Mouse (Mus musculus): ENCODE data around the gene Rasgrf1. TPM values are rescaled to one million over a fixed set of nuclear protein-coding genes. Genes with fewer than 3 reads are reported as not detected.

The Rasgrf1 gene
- total and polyA plus RNA-seq, 3 experiments, result not detected

GRCm38 (mm10) chr9:89967716-89968115 lies 58.0 kb downstream of the Rasgrf1 start:
- Histone ChIP-seq H3K27ac (ENCODE audit: control insufficient read depth, low read depth, low read length) (no peak overlapping the region), H3K79me2 (ENCODE audit: control insufficient read depth, insufficient read depth, low read length, poor library complexity) (no peaks in the 10 kb centered on the region), H3K36me3 (ENCODE audit: control insufficient read depth in 1 of 2, insufficient read depth in 2 of 2, low read length in 2 of 2) (peaks cover 0 to 8% of the 10 kb centered on the region in 2 experiments; a peak in 2 of 4 replicates), H3K9me3 (replicated peaks; ENCODE audit: insufficient read depth, low read length) (no peaks in the 10 kb centered on the region), H3K4me3 (ENCODE audit: control insufficient read depth in 1 of 2, insufficient read depth in 1 of 2, low read depth in 2 of 2, low read length in 2 of 2) (no peak overlapping the region), H3K4me1 (ENCODE audit: control insufficient read depth in 1 of 2, insufficient read depth in 2 of 2, low read length in 2 of 2) (peaks cover 0 to 8% of the 10 kb centered on the region in 2 experiments; a peak in 2 of 4 replicates), H3K9ac (ENCODE audit: control insufficient read depth, low read depth, low read length, poor library complexity, severe bottlenecking) (no peak overlapping the region), H3K27me3 (ENCODE audit: control insufficient read depth in 1 of 2, insufficient read depth in 2 of 2, low read length in 2 of 2) (no peaks in the 10 kb centered on the region)
- no peak for DNase-seq (ENCODE audit: low read depth, low spot score)
- TF ChIP-seq NELFE (IDR thresholded peaks at IDR 0.05; ENCODE audit: low read depth, low read length) (no peak), USF2 (IDR thresholded peaks at IDR 0.05; ENCODE audit: borderline replicate concordance in 1 of 2, insufficient read depth in 1 of 2, low read depth in 1 of 2, low read length in 2 of 2) (no peak), ZKSCAN1 (IDR thresholded peaks at IDR 0.05; ENCODE audit: low read depth, low read length) (no peak), E2F4 (IDR thresholded peaks at IDR 0.05; ENCODE audit: borderline replicate concordance, low read depth, low read length) (no peak), USF1 (IDR thresholded peaks at IDR 0.05; ENCODE audit: low read depth, low read length) (no peak), MAFK (IDR thresholded peaks at IDR 0.05; ENCODE audit: borderline replicate concordance, low read depth, low read length) (no peak), GABPA (IDR thresholded peaks at IDR 0.05; ENCODE audit: low read depth, low read length) (no peak)

GRCm38 (mm10) chr9:89968836-89969450 lies 59.2 kb downstream of the Rasgrf1 start:
- Histone ChIP-seq H3K4me1 (ENCODE audit: control insufficient read depth in 1 of 2, insufficient read depth in 2 of 2, low read length in 2 of 2) (peaks cover 0 to 15% of the 10 kb centered on the region in 2 experiments; a peak in 2 of 4 replicates), H3K79me2 (ENCODE audit: control insufficient read depth, insufficient read depth, low read length, poor library complexity) (no peaks in the 10 kb centered on the region), H3K9ac (ENCODE audit: control insufficient read depth, low read depth, low read length, poor library complexity, severe bottlenecking) (no peak overlapping the region), H3K4me3 (ENCODE audit: control insufficient read depth in 1 of 2, insufficient read depth in 1 of 2, low read depth in 2 of 2, low read length in 2 of 2) (no peak overlapping the region), H3K36me3 (ENCODE audit: control insufficient read depth in 1 of 2, insufficient read depth in 2 of 2, low read length in 2 of 2) (peaks cover 0 to 15% of the 10 kb centered on the region in 2 experiments; a peak in 2 of 4 replicates), H3K27ac (ENCODE audit: control insufficient read depth, low read depth, low read length) (no peak overlapping the region), H3K9me3 (replicated peaks; ENCODE audit: insufficient read depth, low read length) (no peaks in the 10 kb centered on the region), H3K27me3 (ENCODE audit: control insufficient read depth in 1 of 2, insufficient read depth in 2 of 2, low read length in 2 of 2) (no peaks in the 10 kb centered on the region)
- TF ChIP-seq JUND (IDR thresholded peaks at IDR 0.05; ENCODE audit: low read depth, low read length), result no peak
- peak in 2 of 3 experiments; percentile 16 to 31; a peak in 2 of 6 replicates for TF ChIP-seq CTCF (IDR thresholded peaks at IDR 0.05 in 2 of 3, conservative IDR thresholded peaks at IDR 0.05 in 1 of 3; ENCODE audit: control insufficient read depth in 1 of 3, insufficient read depth in 1 of 3, low read depth in 2 of 3, low read length in 3 of 3, poor library complexity in 1 of 3, severe bottlenecking in 1 of 3)
- no peak for TF ChIP-seq KAT2A (conservative IDR thresholded peaks at IDR 0.05; ENCODE audit: low read depth, low read length)
- TF ChIP-seq MAZ (IDR thresholded peaks at IDR 0.05; ENCODE audit: low read depth, low read length), result no peak
- TF ChIP-seq NRF1 (IDR thresholded peaks at IDR 0.05; ENCODE audit: insufficient read depth, low read depth, low read length, poor library complexity, severe bottlenecking), result no peak
- no peak for TF ChIP-seq CHD1 (IDR thresholded peaks at IDR 0.05; ENCODE audit: low read depth, low read length)
- no peak for TF ChIP-seq ZKSCAN1 (IDR thresholded peaks at IDR 0.05; ENCODE audit: low read depth, low read length)
- DNase-seq (ENCODE audit: low read depth, low spot score), result no peak
